Mouse (Mus musculus): ENCODE results near the gene Prss53.
"Not testable (repeated sequence)": the region's sequence is repeated elsewhere in the genome, so short reads cannot be mapped to it uniquely, and the experiment has no call there.

Prss53 gene

DNA sequence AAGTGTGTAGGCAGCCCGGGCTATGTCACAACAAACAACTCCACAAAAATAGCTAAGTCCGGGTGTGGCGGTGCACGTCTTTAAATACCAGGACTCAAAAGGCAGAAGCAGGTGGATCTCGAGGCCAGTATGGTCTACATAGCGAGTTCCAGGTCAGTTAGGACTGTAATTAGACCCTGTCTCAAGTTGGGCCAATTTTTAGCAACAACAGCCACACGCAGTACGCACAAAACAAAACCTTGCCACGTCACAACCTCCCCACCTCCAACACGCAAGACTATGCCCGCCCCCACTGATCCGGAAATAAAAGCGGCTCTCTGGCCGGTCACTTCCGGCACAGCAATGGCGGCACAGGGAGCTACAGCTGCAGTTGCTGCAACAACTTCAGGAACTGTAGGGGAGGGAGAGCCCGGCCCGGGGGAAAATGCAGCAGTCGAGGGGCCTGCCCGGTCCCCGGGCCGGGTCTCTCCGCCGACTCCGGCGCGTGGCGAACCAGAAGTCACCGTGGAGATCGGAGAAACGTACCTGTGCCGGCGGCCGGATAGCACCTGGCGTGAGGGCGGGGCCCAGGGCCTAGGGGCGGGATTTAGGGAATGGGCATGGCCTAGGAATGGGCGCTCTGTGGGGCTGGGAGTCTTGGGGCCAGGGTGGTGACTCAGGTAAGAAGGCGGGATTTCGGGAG is 21.6 kb upstream of the Prss53 start, which contains the start of gene Kat8:
Gene Kat8 (plus strand): TSS at position 327 of the 682 bp plus-strand sequence.
- peak; percentile 60 to 80 for DNase-seq (ENCODE audit: low spot score in 2 of 2)

DNA sequence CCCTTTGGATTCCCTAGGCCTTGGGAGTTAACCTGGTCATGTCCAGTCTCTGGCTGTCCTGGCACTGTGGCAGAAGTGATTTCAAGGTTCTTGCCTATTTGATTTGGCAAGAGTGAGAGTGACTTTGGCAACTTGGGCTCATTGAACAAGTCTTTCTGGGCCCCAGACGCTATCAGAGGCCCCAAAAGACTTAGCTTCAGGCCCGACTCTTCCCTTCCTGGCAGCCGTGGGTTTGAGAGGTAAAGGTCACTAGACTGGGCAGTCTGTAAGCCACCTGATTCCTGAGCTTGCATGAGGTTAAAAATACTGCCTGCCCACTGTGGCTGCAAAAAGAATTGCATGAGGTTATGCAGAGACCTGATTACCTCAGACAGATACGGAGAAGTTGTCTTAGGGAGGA is 17.9 kb upstream of the Prss53 start:
- DNase-seq (ENCODE audit: low spot score in 2 of 2), result no peak

DNA sequence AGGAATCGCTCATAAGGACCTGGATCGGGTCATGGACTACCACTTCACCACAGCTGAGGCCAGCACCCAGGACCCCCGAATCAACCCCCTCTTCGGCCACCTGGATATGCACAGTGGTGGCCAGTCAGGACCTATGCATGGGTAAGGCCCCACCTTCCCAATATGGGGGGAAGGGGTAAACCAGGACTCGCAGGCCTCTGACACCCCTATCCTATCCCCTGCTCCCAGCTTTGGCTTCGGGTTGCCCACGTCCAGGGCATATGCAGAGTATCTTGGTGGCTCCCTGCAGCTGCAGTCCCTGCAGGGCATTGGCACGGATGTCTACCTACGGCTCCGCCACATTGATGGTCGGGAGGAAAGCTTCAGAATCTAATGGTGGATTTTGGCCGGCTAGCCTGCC is 17.2 kb upstream of the Prss53 start:
- DNase-seq (ENCODE audit: low spot score in 2 of 2), result no peak

DNA sequence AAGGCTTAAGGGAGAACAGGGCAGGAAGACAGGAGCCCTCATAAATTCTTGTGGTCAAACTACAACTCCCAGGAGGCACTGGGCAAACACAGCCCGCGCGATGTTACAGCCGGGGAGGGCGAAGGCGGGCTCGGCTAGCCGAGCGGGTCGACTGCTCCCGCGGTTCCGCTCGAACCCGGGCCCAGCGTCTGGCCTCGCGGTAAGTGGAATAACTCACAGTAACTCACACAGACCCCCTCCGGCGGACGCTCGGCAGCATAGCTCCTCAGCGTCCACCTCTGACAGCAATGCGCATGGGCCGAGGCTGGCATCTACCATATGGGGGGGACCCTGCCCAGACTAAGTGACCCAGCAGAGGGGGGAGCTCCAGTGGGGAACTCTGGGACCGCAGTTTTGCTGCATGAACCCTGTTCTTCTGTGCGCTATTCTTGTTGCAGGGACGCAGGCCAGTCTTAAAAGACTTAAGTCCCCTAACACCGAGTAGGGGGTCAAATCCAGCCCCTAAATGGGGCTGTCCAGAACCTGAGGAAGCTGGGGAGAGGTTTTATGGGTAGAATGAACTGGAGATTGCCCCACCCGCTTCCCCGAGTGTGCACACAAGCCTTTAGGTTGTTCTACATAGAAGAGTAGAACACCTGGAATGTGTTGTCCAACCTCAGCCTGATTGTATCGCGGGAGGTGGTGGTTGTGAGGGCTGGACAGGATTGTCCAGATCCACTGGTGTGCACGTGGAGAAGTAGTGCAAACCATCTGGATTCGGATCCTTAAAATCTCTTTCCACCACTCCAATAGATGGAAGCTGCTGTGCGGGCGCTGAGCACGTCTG is 13.4 kb upstream of the Prss53 start, which contains the start of gene Bckdk:
Gene Bckdk (plus strand): TSS at position 112 of the 826 bp plus-strand sequence.
- peak; percentile 63 to 68 for DNase-seq (ENCODE audit: low spot score in 2 of 2)

DNA sequence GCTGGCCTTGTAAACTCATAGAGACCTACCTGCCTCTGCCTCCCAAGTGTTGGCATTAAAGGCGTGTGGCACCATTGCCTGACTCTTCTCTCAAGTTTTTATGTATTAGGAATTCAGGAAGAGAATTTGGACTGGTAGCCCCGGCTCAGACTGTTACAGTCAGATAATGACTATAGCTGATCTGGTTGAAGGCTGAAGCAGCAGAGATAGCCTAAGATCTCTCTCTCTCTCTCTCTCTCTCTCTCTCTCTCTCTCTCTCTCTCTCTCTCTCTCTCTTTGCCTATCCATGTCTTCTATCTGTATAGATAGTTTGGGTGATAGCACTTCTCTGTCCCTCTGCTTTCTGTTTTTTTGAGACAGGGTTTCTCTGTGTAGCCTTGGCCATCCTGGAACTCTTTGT is 11.0 kb upstream of the Prss53 start:
- no peak for DNase-seq (ENCODE audit: low spot score in 2 of 2)

DNA sequence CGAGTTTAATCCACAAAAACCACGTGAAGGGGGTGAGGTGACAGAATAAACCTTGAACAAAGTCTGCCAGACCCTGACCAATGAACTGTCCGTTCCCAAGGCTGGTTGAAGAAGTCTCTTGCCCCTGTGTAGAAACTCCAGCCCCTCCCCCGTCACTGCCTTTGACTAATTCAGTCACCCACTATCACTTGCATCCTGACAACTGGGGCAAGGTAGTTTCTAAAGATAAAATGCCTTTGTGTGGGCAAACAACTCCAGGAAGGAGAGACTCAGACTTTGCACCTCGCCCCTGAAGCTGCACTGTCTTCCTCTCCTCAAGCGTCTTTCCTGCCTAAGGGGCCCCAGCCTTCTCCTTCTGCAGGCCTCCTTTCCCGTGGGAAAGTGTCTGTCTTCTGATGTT is 9.2 kb upstream of the Prss53 start:
- no peak for DNase-seq (ENCODE audit: low spot score in 2 of 2)

DNA sequence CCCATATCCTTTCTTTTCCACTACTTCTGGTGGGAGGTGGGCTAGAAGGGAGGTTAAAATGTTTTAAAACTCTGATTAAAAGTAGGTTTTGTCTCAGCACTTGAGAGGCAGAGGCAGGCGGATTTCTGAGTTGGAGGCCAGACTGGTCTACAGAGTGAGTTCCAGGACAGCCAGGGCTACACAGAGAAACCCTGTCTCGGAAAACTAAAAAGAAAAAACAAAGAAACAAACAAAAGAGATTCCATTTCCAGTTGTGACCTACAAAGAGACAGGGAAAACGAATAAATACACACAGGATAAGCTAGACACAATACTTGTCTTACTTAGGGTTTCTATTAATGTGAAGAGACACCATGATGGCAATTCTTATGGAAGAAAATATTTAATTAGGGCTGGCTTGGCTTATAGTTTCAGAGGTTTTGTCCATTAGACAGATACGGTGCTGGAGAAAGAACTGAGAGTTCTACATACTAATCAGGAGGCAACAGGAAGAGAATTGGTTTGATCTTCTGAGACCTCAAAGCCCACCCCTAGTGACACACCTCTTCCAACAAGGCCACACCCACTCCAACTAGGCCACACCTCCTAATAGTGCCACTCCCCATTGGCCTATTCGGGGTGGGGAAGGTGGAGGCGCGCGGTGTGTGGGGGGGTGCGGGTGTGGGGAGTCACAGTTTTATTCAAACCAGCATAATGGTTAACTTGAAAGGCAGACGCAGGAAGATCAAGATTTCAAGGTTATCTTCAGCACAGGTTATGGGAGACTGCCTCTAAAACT is 7.6 kb upstream of the Prss53 start:
- DNase-seq (ENCODE audit: low spot score in 2 of 2), result no peak

DNA sequence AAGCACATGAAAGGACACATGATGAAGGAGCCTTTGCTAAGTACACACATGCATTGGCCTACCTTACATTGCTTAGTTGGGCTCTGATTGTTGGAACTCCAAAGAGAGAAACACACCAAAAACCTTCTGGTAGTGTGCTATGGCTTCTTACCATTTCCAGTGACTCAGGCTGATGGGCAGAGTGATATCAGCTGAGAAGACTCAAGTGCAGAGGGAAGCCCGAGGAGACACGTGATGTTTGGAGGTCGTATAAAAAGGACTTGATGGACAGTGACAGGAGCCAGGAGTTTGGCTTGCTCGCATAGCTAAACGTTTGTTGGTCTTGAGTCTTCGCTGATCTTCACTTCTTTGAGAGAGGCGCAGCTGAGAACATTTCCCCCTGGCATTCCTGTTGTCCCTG is 6.8 kb upstream of the Prss53 start:
- no peak for DNase-seq (ENCODE audit: low spot score in 2 of 2)

DNA sequence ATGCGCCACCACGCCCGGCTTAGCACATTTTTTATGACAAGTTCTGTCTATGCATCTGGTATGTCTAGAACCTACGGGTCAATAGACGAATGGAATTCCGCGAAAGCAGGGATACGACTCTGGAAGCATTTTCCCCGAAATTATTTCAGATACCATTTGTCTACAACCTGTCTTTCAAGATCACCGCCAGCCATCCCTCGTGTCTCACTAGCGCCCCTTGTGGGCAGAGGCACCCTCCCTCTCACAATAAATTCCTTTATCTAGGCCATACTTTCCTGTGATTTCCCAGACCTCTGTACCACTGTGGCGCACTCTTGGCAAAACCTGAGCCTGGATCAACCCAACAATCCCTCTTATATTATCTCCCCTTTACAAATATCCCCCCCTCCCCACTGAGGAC is 5.6 kb upstream of the Prss53 start:
- no peak for DNase-seq (ENCODE audit: low spot score in 2 of 2)

DNA sequence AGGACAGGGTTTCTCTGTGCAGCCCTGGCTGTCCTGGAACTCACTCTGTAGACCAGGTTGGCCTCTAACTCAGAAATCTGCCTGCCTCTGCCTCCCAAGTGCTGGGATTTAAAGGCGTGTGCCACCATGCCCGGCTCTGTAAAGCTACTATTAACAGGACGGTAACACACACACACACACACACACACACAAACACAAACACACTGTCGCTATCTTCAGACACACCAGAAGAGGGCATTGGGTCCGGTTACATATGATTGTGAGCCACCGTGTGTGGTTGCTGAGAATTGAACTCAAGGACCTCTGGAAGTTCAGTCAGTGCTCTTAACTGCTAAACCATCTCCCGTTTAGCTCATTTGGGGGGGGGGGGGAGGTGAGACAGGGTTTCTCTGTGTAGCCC is 5.1 kb upstream of the Prss53 start:
- DNase-seq (ENCODE audit: low spot score in 2 of 2), result not testable (repeated sequence)

DNA sequence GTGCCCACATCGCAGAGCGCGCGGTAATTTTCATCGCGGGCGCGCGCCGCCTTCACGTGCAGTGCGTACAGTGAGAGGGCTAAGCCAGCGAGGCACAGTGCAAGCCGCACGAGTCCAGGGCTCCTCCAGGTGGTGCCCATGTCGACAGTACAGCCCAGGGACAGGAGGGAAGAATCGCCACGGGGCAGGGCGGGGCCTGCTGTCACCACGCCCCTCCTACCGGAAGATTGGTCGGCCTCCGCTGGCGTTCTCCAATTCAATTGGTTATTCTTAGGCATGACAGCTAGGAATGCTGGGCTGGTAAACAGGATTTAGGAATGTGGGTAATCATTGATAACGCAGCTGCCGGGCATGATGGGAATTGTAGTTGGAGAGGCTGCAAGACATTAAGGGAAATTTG is 4.7 kb upstream of the Prss53 start, which contains the start of the genes Gm21974 and Vkorc1:
Gene Gm21974 (minus strand): TSS at position 13 of the 400 bp plus-strand sequence.
Gene Vkorc1 (minus strand): TSS at position 176 of the 400 bp plus-strand sequence.
- peak; percentile 86 to 89 for DNase-seq (ENCODE audit: low spot score in 2 of 2)

DNA sequence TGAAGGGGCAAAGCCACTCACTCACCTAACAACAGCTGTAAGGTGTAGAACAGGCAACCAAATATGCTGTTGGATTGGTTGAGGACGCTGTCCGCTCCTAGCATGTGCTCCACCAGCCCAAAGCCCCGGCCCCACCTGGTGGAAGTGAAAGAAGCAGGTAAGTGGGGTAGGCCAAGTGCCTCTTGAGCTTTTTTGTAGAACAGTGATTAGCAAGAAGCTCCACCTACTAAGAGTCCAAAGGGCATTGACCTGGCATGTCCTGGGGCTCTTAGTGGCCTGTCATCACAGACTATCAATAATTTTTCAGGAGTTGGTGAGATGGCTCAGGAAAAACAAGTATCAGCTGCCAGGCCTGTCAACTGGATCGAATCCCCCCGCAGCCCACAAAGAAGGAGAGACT is 3.7 kb upstream of the Prss53 start:
- DNase-seq (ENCODE audit: low spot score in 2 of 2), result no peak

DNA sequence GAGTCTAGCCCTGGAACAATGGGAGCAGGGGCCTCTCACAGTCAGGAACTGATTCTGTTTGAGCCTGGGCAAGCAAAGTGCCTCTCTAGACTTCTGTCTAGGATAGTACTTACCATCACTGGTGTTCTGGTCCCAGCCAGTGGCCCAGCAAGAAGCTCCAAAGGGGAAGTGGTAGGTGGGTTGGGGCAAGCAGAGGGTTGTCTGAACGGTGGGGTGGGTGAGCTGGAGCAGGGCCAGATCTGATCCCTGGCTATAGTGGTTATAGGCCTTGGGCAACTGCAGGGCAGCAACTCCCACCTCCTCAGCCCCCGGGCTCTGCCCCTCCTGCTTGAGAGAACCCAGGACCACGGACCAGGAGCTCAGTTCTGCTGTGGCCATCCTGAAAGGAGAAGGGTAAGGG is 1.9 kb downstream of the Prss53 start:
- no peak for DNase-seq (ENCODE audit: low spot score in 2 of 2)

DNA sequence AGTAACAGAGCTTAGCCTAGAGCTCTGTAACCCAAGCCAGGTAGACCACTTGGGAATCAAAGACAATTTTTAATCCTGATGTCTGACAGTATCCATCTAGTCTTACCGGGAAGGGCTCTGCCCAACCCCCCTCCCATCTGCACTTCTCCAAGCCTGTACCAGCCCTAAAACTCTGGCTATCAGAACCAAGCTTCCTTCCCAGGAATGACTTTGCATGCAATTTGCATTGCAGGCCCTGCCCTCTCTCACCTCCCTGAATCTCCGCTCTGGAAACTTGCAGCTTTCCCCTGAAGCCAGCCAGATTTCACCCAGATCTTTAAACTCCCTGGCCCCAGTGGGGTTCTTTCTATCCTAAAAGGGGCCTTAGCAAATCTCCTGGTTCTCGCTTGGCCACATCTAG is 3.0 kb downstream of the Prss53 start:
- DNase-seq (ENCODE audit: low spot score in 2 of 2), result no peak

DNA sequence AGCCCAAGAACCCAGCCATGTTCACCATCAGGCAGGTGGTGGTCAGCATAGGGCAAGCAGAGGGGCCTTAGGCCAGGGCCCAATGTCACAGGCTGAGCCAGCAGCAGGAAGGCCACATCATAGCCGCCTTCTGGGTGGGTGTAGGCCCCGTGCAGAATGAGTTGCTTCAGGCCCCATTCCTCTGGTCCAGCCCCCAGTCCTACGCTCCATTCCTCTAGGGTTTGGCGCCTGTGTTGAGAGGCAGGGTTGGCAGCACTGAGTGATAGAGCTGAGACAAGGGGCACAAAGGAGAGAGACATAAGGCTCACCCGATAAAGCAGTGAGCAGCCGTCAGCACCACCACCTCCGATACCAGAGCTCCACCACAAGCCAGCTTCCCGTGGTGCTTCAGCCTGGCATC is 3.6 kb downstream of the Prss53 start:
- DNase-seq (ENCODE audit: low spot score in 2 of 2), result no peak

DNA sequence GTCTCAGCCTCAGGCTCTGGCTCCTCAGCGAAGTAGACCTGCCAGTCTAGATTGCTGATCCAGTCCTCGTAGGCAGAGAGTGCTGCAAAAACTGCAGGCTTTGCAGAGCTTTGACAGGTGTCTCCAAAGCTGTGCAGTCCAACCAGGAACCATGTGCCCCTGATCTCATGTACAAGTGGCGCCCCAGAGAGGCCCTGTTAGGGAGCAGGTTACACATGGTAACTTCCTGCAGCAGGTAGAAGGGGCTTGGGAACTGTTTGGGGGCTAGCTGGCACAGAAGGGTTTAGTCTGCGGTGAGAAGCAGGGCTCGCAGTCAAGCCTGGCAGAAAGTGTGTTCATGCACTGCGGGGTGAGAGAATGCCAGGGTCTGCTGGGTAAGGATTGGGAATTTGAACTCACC is 4.2 kb downstream of the Prss53 start:
- no peak for DNase-seq (ENCODE audit: low spot score in 2 of 2)

DNA sequence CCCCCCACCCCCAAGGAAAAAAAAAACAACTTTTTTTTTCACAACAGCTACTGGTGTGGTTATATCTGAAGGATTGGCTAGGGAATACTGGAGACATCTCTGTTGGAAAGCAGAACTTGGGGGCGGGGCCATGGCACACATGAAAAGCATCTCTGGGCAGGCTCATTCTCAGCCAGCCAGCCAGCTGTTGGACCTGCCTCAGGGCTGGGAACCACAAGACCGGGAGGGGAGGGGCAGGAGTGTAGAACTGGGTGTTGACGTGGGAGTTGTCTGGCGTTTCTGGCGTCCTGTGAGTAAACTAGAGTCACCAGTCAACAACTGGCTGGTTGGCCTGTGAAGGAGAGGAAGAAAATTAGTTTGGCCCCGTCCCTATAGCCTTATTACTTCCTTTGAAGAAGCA is 4.8 kb downstream of the Prss53 start:
- no peak for DNase-seq (ENCODE audit: low spot score in 2 of 2)

DNA sequence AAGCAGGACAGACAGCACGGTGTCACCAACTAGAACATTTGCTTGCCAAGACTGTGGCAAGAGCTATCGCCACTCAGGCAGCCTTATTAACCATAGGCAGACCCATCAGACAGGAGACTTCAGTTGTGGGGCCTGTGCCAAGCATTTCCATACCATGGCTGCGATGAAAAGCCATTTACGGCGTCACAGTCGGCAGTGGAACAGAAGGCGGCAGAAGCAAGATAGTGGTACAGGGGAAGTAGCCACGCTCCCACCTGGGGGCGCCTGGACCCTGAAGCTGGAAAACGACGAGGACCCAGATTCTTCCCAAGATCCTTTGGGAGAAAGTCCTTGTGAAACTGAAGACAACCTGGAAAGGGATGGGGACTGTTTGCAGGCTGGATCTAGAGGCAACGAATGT is 10.3 kb downstream of the Prss53 start:
- no peak for DNase-seq (ENCODE audit: low spot score in 2 of 2)

DNA sequence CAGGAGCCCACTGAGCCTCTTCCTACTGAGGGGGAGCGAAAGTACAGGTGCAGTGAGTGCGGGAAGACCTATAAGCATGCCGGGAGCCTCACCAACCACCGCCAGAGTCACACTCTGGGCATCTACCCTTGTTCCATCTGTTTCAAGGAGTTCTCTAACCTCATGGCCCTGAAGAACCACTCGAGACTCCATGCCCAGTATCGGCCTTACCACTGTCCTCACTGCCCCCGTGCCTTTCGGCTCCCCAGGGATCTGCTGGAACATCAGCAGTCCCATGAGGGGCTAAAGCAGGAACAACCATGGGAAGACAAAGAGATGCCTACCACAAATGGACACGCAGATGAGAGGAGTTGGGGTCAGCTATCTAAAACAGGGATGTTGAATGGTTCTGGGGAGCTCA is 11.5 kb downstream of the Prss53 start:
- DNase-seq (ENCODE audit: low spot score in 2 of 2), result no peak

DNA sequence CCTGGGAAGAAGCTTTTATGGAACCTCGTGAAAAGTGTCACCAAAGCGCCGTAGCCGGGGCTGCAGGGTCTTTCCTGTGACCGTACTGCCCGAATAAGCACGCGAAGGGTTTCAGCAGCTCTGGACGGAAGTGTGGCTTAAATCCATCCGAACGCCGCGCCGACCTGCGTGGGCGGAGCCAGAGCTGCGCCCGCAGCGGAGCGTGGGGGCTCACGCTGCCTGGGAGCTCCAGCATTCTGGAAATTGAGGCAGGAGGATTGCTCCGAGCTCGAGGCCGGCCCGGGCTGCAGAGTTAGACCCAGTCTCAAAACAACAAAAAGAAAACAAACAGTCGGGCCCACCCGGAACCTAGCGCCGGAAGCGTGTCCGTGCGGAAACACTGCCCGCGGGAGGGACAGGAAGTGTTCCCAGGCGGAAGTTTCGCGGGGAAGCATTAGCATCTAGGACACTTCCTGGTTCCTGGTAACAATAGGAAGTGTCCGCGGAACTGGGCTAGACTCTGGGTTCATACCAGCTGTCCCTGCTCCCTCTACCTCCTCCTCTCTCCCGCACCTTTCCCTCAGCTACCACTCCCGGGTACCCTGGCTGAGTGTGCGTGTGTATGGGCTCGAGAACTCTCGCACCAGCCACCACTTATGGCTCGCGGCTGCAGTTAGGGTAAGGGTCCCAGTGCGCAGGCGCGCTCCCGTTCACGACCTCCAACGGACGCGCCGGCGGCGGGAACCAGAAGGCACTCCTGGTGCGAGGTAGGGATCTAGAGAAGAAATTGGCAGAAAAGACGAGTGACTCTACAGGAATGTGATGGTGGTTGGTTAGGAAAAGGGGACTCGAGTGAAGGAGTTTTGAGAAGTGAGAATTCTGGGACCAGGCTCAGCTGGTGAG is 14.1 kb downstream of the Prss53 start, which contains the start of gene Zfp668:
Gene Zfp668 (minus strand): TSS at position 362 of the 882 bp plus-strand sequence.
- DNase-seq (ENCODE audit: low spot score in 2 of 2), result peak; percentile 82 to 84

DNA sequence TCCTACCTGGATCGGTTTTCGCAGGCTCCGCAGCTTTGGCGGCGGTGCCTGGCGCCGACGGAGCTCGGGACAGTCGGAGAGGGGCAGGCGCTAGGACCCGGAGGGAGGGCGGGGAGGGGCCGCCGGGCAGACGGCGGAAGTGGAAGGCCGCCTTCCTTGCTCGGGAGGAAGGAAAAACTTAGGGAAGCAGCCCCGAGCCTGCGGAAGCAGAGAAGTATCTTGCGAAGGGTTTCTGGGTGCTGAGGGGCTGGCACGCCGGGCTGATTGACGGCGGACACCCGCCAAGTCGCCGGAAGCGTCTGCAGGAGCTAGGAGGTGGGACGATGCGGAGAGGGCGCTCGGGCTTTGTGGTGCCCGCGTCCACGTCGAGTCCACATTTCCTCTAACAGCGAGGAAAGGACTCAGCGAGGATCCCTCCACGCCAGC is 14.7 kb downstream of the Prss53 start, which contains the start of gene Zfp646:
Gene Zfp646 (plus strand): TSS at position 181 of the 426 bp plus-strand sequence.
- DNase-seq (ENCODE audit: low spot score in 2 of 2), result peak; percentile 40 to 52

Measured in frontal cortex, postnatal 25 days (tissue).